Mouse (Mus musculus) CD4-positive helper T cell, adult 2 months (primary cell): ENCODE measurements around the gene Prkar1b.

Experiments used
- DNase-seq: peaks from one replicate; pipeline ENCODE4 v3.0.0-alpha.2; 2012; ENCODE audit warnings: low read depth, missing footprints, low spot score

Prkar1b gene

GRCm38 (mm10) chr5:139149681-139150602 is at the start of gene Prkar1b, which contains the start of gene Dnaaf5:
Prkar1b (minus strand) TSS chr5:139150001.
Dnaaf5 (plus strand) TSS chr5:139150223.
- peak; percentile 100 for DNase-seq

GRCm38 (mm10) chr5:139199636-139199994 is 49.8 kb upstream of the Prkar1b start:
- no peak for DNase-seq

GRCm38 (mm10) chr5:139198779-139199178 is 49.0 kb upstream of the Prkar1b start:
- no peak for DNase-seq

- DNase-seq, result no peak
Measured at GRCm38 (mm10) chr5:139190958-139191357, 41.2 kb upstream of the Prkar1b start.

- DNase-seq, result no peak
Measured at GRCm38 (mm10) chr5:139189726-139190125, 39.9 kb upstream of the Prkar1b start.

- no peak for DNase-seq
Measured at GRCm38 (mm10) chr5:139184897-139185296, 35.1 kb upstream of the Prkar1b start.

GRCm38 (mm10) chr5:139183601-139184000 is 33.8 kb upstream of the Prkar1b start:
- no peak for DNase-seq

GRCm38 (mm10) chr5:139183131-139183530 is 33.3 kb upstream of the Prkar1b start:
- DNase-seq, result no peak

- peak; percentile 84 for DNase-seq
Measured at GRCm38 (mm10) chr5:139178895-139179631, 29.3 kb upstream of the Prkar1b start.

- DNase-seq, result peak; percentile 62
Measured at GRCm38 (mm10) chr5:139174556-139175547, 25.1 kb upstream of the Prkar1b start.

- no peak for DNase-seq
Measured at GRCm38 (mm10) chr5:139174141-139174540, 24.3 kb upstream of the Prkar1b start.

GRCm38 (mm10) chr5:139171929-139172328 is 22.1 kb upstream of the Prkar1b start:
- DNase-seq, result no peak

- peak; percentile 49 for DNase-seq
Measured at GRCm38 (mm10) chr5:139167548-139167947, 17.7 kb upstream of the Prkar1b start.

GRCm38 (mm10) chr5:139166781-139167361 is 17.1 kb upstream of the Prkar1b start:
- DNase-seq, result peak; percentile 89

GRCm38 (mm10) chr5:139161632-139162031 is 11.8 kb upstream of the Prkar1b start:
- DNase-seq, result no peak

GRCm38 (mm10) chr5:139160899-139161298 is 11.1 kb upstream of the Prkar1b start:
- no peak for DNase-seq

- peak; percentile 61 for DNase-seq
Measured at GRCm38 (mm10) chr5:139150603-139151031, 816 bp upstream of the Prkar1b start.

GRCm38 (mm10) chr5:139149006-139149672 is 662 bp downstream of the Prkar1b start:
- no peak for DNase-seq

- no peak for DNase-seq
Measured at GRCm38 (mm10) chr5:139147178-139148078, 2.4 kb downstream of the Prkar1b start.
